Mouse (Mus musculus): ENCODE measurements around the gene Nat9.

The Nat9 gene

GRCm38 (mm10) chr11:115187693-115188092 lies at the start of gene Nat9:
Nat9 (minus strand) TSS chr11:115187859.
- in situ Hi-C loops (cut with MboI, MseI) = no loop called here

GRCm38 (mm10) chr11:115236570-115236969 lies 48.9 kb upstream of the Nat9 start:
- in situ Hi-C loops (cut with MboI, MseI) = no loop called here

DNA sequence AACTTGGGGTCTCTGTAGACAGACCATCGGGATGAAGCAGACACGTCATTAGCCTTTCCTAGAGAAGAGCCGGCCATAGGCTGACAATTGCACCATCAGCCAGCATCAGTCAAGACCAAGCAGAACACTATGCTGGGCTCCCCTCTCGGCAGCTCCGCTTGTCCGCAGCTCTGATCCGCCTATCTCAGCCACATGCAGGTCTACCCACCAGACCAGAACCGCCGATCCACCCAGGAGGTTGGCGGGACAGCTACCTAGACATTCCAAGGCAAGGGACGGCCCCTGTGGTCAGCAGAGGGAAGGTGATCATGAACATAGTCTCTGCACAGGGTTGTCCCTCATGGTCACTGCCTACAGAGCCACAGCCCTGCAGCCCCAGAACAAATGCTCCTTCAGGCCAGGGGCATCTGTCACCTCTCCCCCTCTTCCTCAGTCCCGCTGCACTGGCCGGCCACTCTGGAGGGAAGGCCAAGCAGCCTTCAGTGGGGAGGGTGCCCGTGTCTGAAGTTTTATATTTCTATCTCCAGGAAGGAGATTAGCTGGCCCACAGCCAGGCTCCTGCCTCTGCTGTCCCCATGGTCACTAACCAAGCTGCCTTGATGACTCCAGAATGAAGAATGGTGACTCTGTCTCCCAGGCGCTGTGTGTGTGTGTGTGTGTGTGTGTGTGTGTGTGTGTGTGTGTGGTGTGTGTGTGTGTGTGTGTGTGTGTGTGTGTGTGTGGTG lies 46.8 kb upstream of the Nat9 start:
- in situ Hi-C loops (cut with MboI, MseI) = no loop called here

DNA sequence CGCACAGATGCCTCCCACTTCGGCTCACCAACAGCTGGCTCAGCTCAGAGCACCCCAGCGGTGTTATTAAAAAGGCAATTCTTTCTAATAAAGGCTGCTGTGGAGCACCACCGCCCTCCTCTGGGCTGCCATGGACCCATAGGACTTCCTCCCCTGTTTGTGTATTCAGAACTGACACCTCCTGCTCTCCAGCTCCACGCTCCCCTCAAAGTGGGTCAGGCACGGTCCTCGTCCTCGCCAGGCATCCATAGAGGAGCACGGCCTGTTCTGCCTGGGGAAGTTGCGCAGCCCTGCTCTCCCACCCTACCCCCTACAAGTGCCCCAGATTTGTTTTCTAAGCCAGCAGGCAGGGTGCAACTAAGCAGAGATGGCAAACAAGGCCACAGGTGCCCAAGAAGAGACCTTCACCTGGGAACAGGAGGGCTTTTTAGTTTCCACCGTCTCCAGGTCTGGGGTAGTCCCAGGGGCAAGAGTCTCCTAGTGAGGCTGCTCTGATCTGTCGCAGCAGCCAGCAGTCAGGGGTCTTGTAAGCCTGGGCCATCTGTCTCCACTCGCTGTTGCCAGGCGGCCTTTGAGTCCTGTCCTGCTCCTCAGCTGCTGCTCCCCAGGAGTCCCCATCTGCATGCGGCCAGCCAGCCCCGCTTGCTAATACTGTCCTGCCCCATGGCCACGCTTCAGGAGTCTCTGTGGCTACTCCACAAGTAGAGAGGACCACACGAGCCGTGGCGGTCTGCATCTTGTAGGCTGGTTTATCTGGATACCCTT lies 46.0 kb upstream of the Nat9 start:
- in situ Hi-C loops (cut with MboI, MseI) = no loop called here

- in situ Hi-C loops (cut with MboI, MseI) = no loop called here
These were observed 45.2 kb upstream of the Nat9 start for GRCm38 (mm10) chr11:115232889-115233288.

GRCm38 (mm10) chr11:115231924-115232323 lies 44.3 kb upstream of the Nat9 start:
- in situ Hi-C loops (cut with MboI, MseI) = no loop called here

GRCm38 (mm10) chr11:115231168-115231915 lies 43.7 kb upstream of the Nat9 start:
- in situ Hi-C loops (cut with MboI, MseI) = no loop called here

DNA sequence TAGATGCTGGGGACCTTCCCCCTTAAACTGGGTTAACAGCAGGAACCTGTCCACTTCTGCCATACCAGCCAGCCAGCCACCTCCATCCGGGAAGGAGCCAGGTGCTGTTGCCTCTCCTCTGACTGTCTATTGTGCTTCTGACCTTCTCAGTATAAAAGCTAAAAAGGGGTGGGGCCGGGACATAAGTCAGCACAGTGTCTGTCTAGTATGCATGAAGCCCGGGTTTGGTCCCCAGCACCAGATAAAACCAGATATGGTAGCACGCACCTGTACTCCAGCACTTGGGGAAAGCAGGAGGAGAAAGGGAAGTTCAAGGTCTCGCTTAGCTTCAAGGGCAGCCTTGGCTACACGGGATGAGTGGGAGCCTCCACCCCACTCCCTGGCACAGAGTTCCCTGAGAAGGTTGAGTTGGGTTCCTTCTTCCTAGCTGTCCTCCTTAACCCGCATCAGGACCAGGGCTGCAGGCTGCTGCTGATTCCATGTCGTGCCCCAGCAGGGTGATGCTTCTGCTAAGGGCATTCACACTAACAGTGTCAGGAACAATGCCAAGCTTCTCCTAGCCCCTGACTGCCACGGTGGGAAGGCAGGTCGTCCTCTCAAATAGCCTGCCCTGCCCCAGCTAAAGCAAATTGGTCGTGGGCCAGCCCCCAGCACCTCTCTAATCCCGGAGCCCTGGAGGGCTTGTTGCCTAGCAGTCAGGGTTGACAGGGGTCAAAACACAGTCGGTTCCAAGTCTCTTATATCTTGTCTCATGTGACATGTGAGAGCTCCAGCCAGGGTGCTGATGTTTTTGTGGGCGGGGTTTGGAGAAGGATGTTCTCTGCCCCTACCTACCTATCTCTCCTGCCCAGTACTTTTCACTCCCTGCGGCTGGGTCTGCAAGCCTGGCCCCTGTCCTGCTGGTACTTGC lies 41.6 kb upstream of the Nat9 start:
- in situ Hi-C loops (cut with MboI, MseI) = no loop called here

DNA sequence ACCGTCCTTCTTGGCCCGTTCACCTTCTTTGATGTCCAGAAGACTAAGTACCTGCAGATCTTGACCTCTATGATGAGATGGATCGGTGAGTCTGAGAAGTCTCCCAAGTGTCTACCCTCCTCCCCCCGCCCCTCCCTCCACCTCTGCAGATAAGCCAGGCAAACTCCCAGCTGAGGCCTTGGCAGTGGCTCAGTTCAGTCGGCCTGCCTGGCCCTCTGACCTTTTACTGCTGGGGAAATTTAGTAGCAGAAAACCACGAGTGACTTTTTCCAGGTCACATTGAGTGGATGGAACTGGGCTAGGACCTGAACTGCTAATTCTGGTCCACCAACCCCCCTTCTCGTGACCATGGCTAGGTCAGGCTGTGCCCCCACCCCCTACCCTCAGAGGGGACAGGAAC lies 40.8 kb upstream of the Nat9 start:
- in situ Hi-C loops (cut with MboI, MseI) = no loop called here

- in situ Hi-C loops (cut with MboI, MseI) = no loop called here
These were observed 40.0 kb upstream of the Nat9 start for GRCm38 (mm10) chr11:115227640-115228039.

GRCm38 (mm10) chr11:115226811-115227491 lies 39.3 kb upstream of the Nat9 start:
- in situ Hi-C loops (cut with MboI, MseI) = no loop called here

- in situ Hi-C loops (cut with MboI, MseI) = no loop called here
These were observed 37.6 kb upstream of the Nat9 start for GRCm38 (mm10) chr11:115225301-115225700.

GRCm38 (mm10) chr11:115224889-115225288 lies 37.2 kb upstream of the Nat9 start:
- in situ Hi-C loops (cut with MboI, MseI) = loop anchor here (5.0 kb wide), 1 partner anchor 952 kb away; no protein-coding TSS in a partner anchor

GRCm38 (mm10) chr11:115223877-115224276 lies 36.2 kb upstream of the Nat9 start:
- in situ Hi-C loops (cut with MboI, MseI) = loop anchor here (5.0 kb wide), 1 partner anchor 953 kb away; no protein-coding TSS in a partner anchor

- in situ Hi-C loops (cut with MboI, MseI) = loop anchor here (5.0 kb wide), 1 partner anchor 954 kb away; no protein-coding TSS in a partner anchor
These were observed 35.8 kb upstream of the Nat9 start for GRCm38 (mm10) chr11:115223451-115223850.

DNA sequence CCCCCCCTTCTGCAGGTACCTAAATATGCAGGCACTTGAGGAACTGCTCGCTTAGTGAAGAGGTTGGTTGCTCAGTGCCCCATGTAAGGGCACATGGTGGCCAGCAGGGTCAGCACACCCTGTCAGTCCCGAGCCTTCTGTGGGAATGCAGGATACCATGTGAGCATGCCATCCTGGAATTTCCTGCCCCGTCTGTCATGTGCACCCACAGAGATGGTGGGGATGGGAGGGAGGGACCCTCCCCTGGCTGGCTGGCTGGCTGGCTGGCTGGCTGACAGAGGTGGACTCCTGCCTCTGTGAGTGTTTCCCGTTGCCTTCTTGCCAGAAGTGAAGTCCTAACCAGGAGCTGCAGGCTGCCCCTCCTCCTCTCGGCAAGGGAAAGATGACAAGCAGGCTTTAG lies 34.9 kb upstream of the Nat9 start:
- in situ Hi-C loops (cut with MboI, MseI) = loop anchor here (5.0 kb wide), 1 partner anchor 955 kb away; no protein-coding TSS in a partner anchor

DNA sequence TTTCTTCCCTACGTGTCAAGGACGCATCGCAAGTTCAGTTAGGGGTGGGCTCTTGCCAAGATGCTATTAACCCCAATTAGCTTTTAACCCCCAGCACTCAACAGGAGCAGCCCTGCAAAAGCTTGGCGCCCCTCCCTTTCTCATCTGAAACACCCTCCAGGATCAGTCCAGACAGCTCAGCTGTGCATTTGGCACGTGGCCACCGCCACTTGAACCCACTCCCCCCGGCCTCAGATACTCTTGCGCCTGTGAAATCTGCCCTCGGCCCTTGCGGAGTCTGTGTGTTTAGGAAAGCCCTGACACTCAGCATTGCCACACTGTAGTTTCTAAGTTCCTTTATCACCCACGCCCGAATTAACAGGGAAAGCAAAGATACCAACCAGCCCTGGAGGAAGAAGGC lies 34.4 kb upstream of the Nat9 start:
- in situ Hi-C loops (cut with MboI, MseI) = loop anchor here (5.0 kb wide), 1 partner anchor 955 kb away; no protein-coding TSS in a partner anchor

DNA sequence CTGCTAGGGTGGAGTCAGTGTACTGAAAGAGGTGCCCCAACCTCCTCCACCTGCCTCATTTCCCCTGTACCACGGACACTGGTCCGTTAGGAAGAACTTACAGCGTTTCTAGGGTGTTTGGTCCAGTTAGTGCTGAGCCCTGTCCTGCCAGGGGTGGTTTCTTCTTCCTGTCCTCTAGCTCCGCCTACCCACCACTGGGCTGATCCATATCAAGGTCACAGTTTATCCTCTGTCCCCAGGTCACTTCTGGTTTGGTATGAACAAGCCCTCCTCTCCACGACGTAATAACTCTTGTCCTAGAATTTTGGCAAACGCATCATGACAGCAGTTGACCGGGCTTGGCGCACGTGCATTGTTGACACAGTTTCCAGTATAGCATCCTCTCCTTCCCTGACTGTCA lies 32.0 kb upstream of the Nat9 start:
- in situ Hi-C loops (cut with MboI, MseI) = loop anchor here (5.0 kb wide), 1 partner anchor 958 kb away; no protein-coding TSS in a partner anchor

DNA sequence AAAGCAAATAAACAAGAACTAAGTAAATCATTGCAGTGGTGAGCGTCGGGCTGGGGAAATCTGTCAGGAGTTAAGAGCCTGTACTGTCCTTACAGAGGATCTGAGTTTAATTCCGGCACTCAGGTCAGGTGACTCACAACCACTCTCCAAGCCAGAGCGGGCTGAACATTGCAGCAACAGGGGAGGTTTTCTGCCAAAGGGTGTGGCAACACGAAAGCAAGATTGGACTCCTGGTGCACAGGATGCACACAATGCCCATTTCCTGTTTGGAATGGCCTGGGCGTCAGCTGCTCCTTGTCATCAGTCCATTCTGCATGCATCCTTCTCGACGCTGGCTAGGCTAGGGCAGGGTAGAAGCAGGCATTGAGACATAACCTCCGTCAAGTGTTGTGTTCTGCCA lies 31.6 kb upstream of the Nat9 start:
- in situ Hi-C loops (cut with MboI, MseI) = no loop called here

Measured in regulatory T cell (primary cell).